Mouse (Mus musculus) v-Abl transformed pro-B cells (cell line): ENCODE measurements around the gene Wnt5a.

Experiments used
- in situ Hi-C, 2 experiments: fragments of 400-800 bp; cut with MboI; formaldehyde crosslinking; loops; one replicate each; pipeline ENCODE4 v1.15.1; 2025; ENCODE audit not compliant: unreplicated experiment in 2 of 2

Wnt5a gene

DNA sequence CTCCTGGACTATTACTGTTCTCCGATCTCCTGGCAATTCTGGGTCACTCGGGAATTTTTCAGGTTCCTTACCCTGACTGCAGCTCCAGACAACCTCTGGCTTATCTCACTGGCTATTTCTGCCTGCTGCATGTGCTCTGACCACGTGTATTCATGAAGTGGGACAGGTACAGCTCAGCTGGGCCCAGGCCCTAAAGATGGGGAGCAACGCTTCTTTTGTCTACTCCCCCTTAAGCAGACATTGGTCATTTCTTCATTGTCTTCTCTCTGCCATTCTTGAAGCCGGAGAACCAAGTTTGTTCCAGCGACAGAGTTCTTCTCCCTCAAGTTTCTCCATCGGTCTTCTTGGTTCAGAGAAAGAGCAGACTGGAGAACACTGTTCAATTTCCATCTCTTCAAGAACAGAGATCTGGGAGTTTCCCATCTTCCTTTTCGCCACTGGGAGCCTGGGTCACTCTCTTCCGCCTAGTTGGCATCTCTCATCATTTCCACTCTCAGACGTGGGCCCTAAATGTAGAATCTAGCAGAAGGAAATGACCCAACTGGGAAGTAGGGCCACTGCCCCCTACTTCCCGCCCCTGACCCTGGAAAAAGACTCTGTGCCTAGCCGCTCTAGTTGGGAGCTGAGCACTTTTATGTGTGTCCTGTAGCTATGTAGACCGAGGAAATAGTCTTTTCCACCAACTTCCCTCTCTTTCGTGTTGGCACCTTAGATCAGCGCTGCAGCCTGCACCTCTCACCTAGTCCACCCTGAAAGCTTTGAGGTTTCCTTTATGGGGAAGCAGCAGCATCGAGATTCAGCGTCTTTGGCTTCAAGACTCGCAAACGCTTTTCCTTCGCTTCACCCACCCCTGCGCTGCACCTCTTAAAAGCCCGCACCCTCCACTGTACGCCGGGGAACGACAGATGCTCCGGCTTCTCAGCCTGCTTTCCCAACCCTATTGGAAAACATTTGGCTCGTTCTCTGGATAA, 4.0 kb downstream of the Wnt5a start:
- in situ Hi-C loops, result no loop called here

GRCm38 (mm10) chr14:28509441-28510340, 5.1 kb downstream of the Wnt5a start:
- in situ Hi-C loops, result no loop called here

DNA sequence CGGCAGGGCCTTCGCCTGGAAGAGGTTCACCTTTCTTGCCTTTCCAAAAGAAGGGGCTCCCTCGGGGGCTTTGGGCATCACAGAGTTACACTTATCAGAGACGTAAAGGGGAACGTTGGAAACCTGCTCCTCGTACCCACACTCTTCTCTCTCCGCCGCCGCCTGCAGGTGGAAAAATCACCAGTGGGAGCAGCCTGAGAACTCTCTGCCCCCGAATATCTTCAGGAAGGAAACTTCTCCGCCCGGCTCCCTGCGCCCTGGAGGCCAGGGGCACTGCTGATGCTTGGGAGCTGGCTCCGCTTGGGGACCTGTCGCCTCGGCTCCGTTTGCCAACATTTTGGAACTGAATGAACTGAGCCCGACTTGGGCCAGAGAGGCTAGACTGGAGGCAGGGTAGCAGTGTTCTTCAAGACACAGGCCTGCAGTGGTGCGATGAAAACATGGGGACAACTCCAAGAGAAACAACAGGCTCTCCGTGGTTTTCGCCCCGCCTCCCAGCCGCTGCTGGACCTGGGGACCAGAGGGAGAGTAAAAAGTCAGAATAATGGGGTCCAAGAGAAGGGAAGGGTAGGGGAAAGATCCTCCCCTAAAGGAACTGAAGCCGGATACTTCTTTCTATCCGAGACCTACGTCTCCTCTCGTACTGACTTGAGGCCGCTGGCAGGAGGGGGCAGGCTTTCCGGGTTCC, 5.9 kb downstream of the Wnt5a start:
- in situ Hi-C loops, result no loop called here

GRCm38 (mm10) chr14:28511029-28511651, 6.6 kb downstream of the Wnt5a start:
- in situ Hi-C loops, result no loop called here

- in situ Hi-C loops, result no loop called here
Measured at GRCm38 (mm10) chr14:28512805-28513590, 8.4 kb downstream of the Wnt5a start.

GRCm38 (mm10) chr14:28514171-28514570, 9.6 kb downstream of the Wnt5a start:
- in situ Hi-C loops, result no loop called here

DNA sequence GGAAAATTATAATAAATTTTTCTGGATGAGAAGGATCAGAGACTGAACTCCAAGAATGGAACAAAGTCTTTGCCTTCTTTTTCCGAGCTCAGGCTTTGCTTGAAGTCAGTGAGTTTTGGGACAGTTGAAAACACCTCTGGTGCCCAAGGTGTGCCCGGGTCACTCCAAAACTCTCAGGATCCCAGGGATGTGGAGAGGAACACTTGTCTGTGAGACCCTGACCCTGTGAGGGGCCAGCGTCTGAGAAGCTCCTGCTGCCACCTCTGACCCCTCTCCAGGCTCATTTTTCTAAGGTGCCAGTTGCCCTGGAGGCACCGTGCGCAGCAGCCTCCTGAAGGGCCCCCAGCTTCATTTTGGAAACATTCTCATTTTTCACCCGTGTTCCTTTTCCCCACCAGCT, 10.8 kb downstream of the Wnt5a start:
- in situ Hi-C loops, result no loop called here

- in situ Hi-C loops, result no loop called here
Measured at GRCm38 (mm10) chr14:28517631-28518560, 13.3 kb downstream of the Wnt5a start.

GRCm38 (mm10) chr14:28521106-28521505, 16.6 kb downstream of the Wnt5a start:
- in situ Hi-C loops, result no loop called here

GRCm38 (mm10) chr14:28522611-28523010, 18.1 kb downstream of the Wnt5a start:
- in situ Hi-C loops, result no loop called here

DNA sequence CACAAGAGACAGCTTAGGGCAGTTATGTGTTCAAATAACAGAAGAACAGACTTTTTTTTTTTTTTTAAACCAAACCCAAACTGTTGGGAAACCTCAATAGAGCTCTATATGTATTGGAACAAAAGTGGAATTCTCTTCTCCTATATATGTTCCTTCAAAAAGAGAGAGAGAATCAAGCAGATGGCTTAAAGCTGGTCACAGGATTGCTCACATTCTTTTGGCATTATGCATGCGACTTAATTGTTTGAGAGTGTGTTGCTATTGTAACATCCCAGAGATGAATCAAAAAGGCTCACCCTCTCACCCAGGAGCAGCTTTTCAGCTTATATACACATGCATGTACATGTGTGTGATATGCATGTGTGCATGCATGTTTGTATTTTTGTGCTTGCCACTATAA, 21.0 kb downstream of the Wnt5a start:
- in situ Hi-C loops, result no loop called here

DNA sequence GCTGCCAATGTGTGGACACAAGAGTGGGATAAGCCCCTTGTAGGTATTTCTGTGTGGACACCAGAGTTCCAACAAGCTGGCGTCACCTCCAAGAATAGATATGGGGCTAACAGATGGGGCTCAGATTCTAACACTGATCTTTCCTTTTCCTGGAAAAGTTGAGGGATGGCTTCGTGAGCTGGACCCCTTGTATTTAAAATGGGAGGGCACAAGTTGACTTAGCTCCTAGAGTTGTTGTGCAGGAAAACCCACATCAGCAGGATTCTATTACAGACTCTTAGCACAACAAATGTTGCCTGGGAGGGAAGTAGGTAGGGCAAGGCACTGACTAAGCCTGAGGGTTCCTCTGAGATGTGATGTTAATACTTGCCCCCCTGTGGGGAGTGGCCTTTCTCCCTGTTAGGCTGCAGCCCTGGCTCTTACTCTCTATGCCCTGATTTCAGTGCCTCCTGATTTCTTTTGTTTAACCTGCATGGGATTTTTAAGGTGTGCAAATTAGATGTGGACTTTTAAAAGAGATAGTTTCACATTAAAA, 23.7 kb downstream of the Wnt5a start:
- in situ Hi-C loops, result no loop called here

DNA sequence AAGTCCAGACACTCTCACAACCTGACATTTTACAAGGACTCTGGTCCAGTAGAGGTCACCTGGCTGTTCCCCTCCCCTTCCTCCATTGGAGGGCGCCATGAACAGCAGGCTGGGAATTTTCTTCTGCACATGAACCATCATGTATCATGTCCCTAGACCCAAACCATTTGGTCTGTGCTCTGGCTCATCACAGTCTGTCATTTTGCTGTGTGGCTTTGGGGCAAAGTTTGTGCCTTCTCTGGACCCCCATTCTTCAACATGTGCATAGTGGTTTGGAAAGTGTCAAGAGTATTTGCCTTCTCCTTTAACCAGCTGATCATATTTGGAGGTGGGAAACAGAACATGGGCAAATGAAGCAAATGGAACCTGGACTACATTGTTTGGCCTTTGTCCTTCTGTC, 27.0 kb downstream of the Wnt5a start:
- in situ Hi-C loops, result no loop called here

GRCm38 (mm10) chr14:28532943-28533342, 28.4 kb downstream of the Wnt5a start:
- in situ Hi-C loops, result no loop called here

- in situ Hi-C loops, result no loop called here
Measured at GRCm38 (mm10) chr14:28533876-28534275, 29.3 kb downstream of the Wnt5a start.

GRCm38 (mm10) chr14:28535814-28536213, 31.3 kb downstream of the Wnt5a start:
- in situ Hi-C loops, result no loop called here

- in situ Hi-C loops, result no loop called here
Measured at GRCm38 (mm10) chr14:28539577-28539976, 35.0 kb downstream of the Wnt5a start.

GRCm38 (mm10) chr14:28542117-28542741, 37.7 kb downstream of the Wnt5a start:
- in situ Hi-C loops, result no loop called here
